Mouse (Mus musculus) heart, embryonic 16.5 days (tissue): Measurements from ENCODE around the gene Mat1a. TPM values are rescaled to one million over a fixed set of nuclear protein-coding genes. Genes with fewer than 3 reads are reported as not detected.
A peak's percentile ranks its signal among the peaks of the same experiment; 100 is the strongest.

Source experiments
- ATAC-seq: fragments of 200-750 bp; cut with Nextera tagmentation; replicated peaks from 2 replicates; pipeline ENCODE4 v1.8.0; 2017; ENCODE audit warnings: moderate number of reproducible peaks; ENCODE audit not compliant: insufficient read depth, low FRiP score; ENCODE audit errors: extremely low read depth
- H3K27ac ChIP-seq: fragments of 300-500 bp; sonication (generic); 2 replicates; pipeline ENCODE4 v1.5.1; 2014; ENCODE audit warnings: mild to moderate bottlenecking, low read length, control low read depth, moderate library complexity
- H3K27me3 ChIP-seq: fragments of 300-500 bp; sonication (generic); 2 replicates; pipeline ENCODE4 v1.6.1; 2014; ENCODE audit warnings: low read length, mixed read lengths; ENCODE audit not compliant: control insufficient read depth, insufficient read depth
- H3K36me3 ChIP-seq: fragments of 300-500 bp; sonication (generic); 2 replicates; pipeline ENCODE4 v1.6.1; 2014; ENCODE audit not compliant: control insufficient read depth, insufficient read depth
- H3K4me1 ChIP-seq: fragments of 300-500 bp; sonication (generic); 2 replicates; pipeline ENCODE4 v1.6.1; 2014; ENCODE audit warnings: low read length, mixed read lengths; ENCODE audit not compliant: control insufficient read depth, insufficient read depth
- H3K4me2 ChIP-seq: fragments of 300-500 bp; sonication (generic); 2 replicates; pipeline ENCODE4 v1.6.1; 2014; ENCODE audit warnings: low read depth, mild to moderate bottlenecking, control low read depth, low read length
- H3K4me3 ChIP-seq: fragments of 300-500 bp; sonication (generic); 2 replicates; pipeline ENCODE4 v1.5.1; 2014; ENCODE audit warnings: mild to moderate bottlenecking, control low read depth, low read length
- H3K9ac ChIP-seq: fragments of 300-500 bp; sonication (generic); 2 replicates; pipeline ENCODE4 v1.6.1; 2014; ENCODE audit warnings: low read length, control low read depth
- H3K9me3 ChIP-seq: fragments of 300-500 bp; sonication (generic); replicated peaks from 2 replicates; pipeline ENCODE4 v1.6.1; 2016; ENCODE audit warnings: low read length; ENCODE audit not compliant: control insufficient read depth
- WGBS: fragments of 180-500 bp; shearing (Covaris S2); extraction: QIAGEN DNeasy Blood & Tissue Kit; methylation state at CpG from one replicate; pipeline ENCODE4 v1.1.7; 2014; 5-methylcytosine and 5-hydroxymethylcytosine counted together
- polyA plus RNA-seq: library from polyadenylated mRNA; unstranded; fragments of >200 nt; fragmentation: Nextera tagmentation; extraction: Ambion mirVana; gene quantifications from 2 replicates; pipeline ENCODE4 v1.2.1, GENCODE M21; 2015

Mat1a gene
- polyA plus RNA-seq, 1 experiment from 2014 or later, result 0.41 TPM

- 78% methylated on average over 7 of the region's 7 CpGs for WGBS
- H3K9me3 ChIP-seq, result no peaks in the 10 kb centered on the region
- H3K4me2 ChIP-seq, result no peak within 1 kb of the TSS
- ATAC-seq, result no peak
- H3K27me3 ChIP-seq, result 0 out of 2 replicates have a peak, but pooled peaks cover 2% of the 10 kb centered on the region
- no peak within 1 kb of the TSS for H3K9ac ChIP-seq
- no peak within 1 kb of the TSS for H3K4me3 ChIP-seq
- H3K27ac ChIP-seq, result no peak within 1 kb of the TSS
- no peaks in the 10 kb centered on the region for H3K36me3 ChIP-seq
- H3K4me1 ChIP-seq, result no peaks in the 10 kb centered on the region
These were observed 46.5 kb downstream of the Mat1a start, which contains the start of gene Mbl1 for GRCm38 (mm10) chr14:41151220-41151898. Mbl1 (plus strand) TSS chr14:41151458.

- WGBS, result 61% methylated on average over 4 of the region's 4 CpGs
- no peaks in the 10 kb centered on the region for H3K36me3 ChIP-seq
- no peak overlapping the region for H3K27ac ChIP-seq
- no peak overlapping the region for H3K4me2 ChIP-seq
- H3K27me3 ChIP-seq, result no peaks in the 10 kb centered on the region
- no peaks in the 10 kb centered on the region for H3K9me3 ChIP-seq
- no peak for ATAC-seq
- H3K9ac ChIP-seq, result no peak overlapping the region
- H3K4me3 ChIP-seq, result no peak overlapping the region
- 0 out of 2 replicates have a peak, but pooled peaks cover 3% of the 10 kb centered on the region for H3K4me1 ChIP-seq
These were observed 55.2 kb downstream of the Mat1a start for GRCm38 (mm10) chr14:41160076-41160475.

GRCm38 (mm10) chr14:41160743-41161142, 55.9 kb downstream of the Mat1a start:
- WGBS, result 23% methylated on average over 1 of the region's 1 CpGs
- H3K4me1 ChIP-seq, result 0 out of 2 replicates have a peak, but pooled peaks cover 3% of the 10 kb centered on the region

GRCm38 (mm10) chr14:41162663-41163062, 57.8 kb downstream of the Mat1a start:
- no peak; the same call in 1 of the 2 replicates for ATAC-seq
- Histone ChIP-seq H3K9ac (no peak overlapping the region), H3K4me2 (no peak overlapping the region), H3K4me3 (no peak overlapping the region), H3K27me3 (no peaks in the 10 kb centered on the region), H3K9me3 (no peaks in the 10 kb centered on the region), H3K27ac (no peak overlapping the region), H3K4me1 (peaks cover 8% of the 10 kb centered on the region; the same call in 1 of the 2 replicates), H3K36me3 (no peaks in the 10 kb centered on the region)
- WGBS, result 16% methylated on average over 2 of the region's 2 CpGs

More at GRCm38 (mm10) chr14:41160743-41161142, 55.9 kb downstream of the Mat1a start:
- Histone ChIP-seq H3K9ac (no peak overlapping the region), H3K4me3 (no peak overlapping the region), H3K4me2 (no peak overlapping the region), H3K27ac (no peak overlapping the region), H3K27me3 (no peaks in the 10 kb centered on the region), H3K9me3 (no peaks in the 10 kb centered on the region), H3K36me3 (no peaks in the 10 kb centered on the region)
- ATAC-seq, result peak; percentile 45; the same call in 1 of the 2 replicates

GRCm38 (mm10) chr14:41167278-41167677, 62.4 kb downstream of the Mat1a start:
- no peak overlapping the region for H3K9ac ChIP-seq
- no peaks in the 10 kb centered on the region for H3K36me3 ChIP-seq
- no peak overlapping the region for H3K4me3 ChIP-seq
- no peaks in the 10 kb centered on the region for H3K27me3 ChIP-seq
- no peak overlapping the region for H3K27ac ChIP-seq
- no peak overlapping the region for H3K4me2 ChIP-seq
- ATAC-seq, result no peak
- no peaks in the 10 kb centered on the region for H3K9me3 ChIP-seq
- WGBS, result 38% methylated on average over 5 of the region's 5 CpGs
- H3K4me1 ChIP-seq, result peaks cover 14% of the 10 kb centered on the region

- Histone ChIP-seq H3K4me3 (no peak overlapping the region), H3K4me2 (no peak overlapping the region)
- WGBS, result 81% methylated on average over 1 of the region's 1 CpGs
These were observed 63.7 kb downstream of the Mat1a start for GRCm38 (mm10) chr14:41168567-41168966.

GRCm38 (mm10) chr14:41170514-41170913, 65.7 kb downstream of the Mat1a start:
- H3K27ac ChIP-seq, result no peak overlapping the region
- H3K9ac ChIP-seq, result no peak overlapping the region
- H3K4me3 ChIP-seq, result no peak overlapping the region
- H3K27me3 ChIP-seq, result no peaks in the 10 kb centered on the region
- H3K4me1 ChIP-seq, result peaks cover 14% of the 10 kb centered on the region
- H3K36me3 ChIP-seq, result no peaks in the 10 kb centered on the region
- no peaks in the 10 kb centered on the region for H3K9me3 ChIP-seq
- no peak for ATAC-seq
- H3K4me2 ChIP-seq, result no peak overlapping the region
- 73% methylated on average over 2 of the region's 2 CpGs for WGBS

More at GRCm38 (mm10) chr14:41168567-41168966, 63.7 kb downstream of the Mat1a start:
- no peaks in the 10 kb centered on the region for H3K27me3 ChIP-seq
- no peak for ATAC-seq
- H3K9ac ChIP-seq, result no peak overlapping the region
- H3K36me3 ChIP-seq, result no peaks in the 10 kb centered on the region
- H3K9me3 ChIP-seq, result no peaks in the 10 kb centered on the region
- H3K27ac ChIP-seq, result 0 out of 2 replicates have a peak overlapping the region, but pooled peaks have one; percentile 16
- H3K4me1 ChIP-seq, result peaks cover 14% of the 10 kb centered on the region

Other genes with a start within 250 kb of the Mat1a start
- 2.5 and 4.3 TPM in 2 replicates for gene Sh2d4b, start 211.8 kb upstream of the Mat1a start, polyA plus RNA-seq
- gene Tspan14, start 138.2 kb upstream of the Mat1a start, polyA plus RNA-seq, result 44.4 and 46.1 TPM in 2 replicates
- 35.8 and 40.3 TPM in 2 replicates for gene Fam213a, start 91.2 kb upstream of the Mat1a start, polyA plus RNA-seq
- gene Dydc2, start 35.8 kb upstream of the Mat1a start, polyA plus RNA-seq, result 0.17 TPM in 1 of 2 replicates, not detected in the other
- not detected in 2 replicates for gene Dydc1, start 32.1 kb upstream of the Mat1a start, polyA plus RNA-seq
- gene Sftpa1, start 26.7 kb downstream of the Mat1a start, polyA plus RNA-seq, result 1.5 and 22.7 TPM in 2 replicates
- gene Mbl1, start 46.4 kb downstream of the Mat1a start, polyA plus RNA-seq, result not detected in 2 replicates
- 0.11 and 0.26 TPM in 2 replicates for gene Sftpd, start 80.1 kb downstream of the Mat1a start, polyA plus RNA-seq
- gene Gm2832, start 173.8 kb downstream of the Mat1a start, polyA plus RNA-seq, result not detected in 2 replicates
- gene Gm5798, start 243.6 kb downstream of the Mat1a start, polyA plus RNA-seq, result not detected in 2 replicates